Mouse (Mus musculus) limb, embryonic 14.5 days (tissue): ENCODE data around the gene Myo5c. TPM values are rescaled to one million over a fixed set of nuclear protein-coding genes. Genes with fewer than 3 reads are reported as not detected.

Experiments
- ATAC-seq: fragments of 200-750 bp; cut with Nextera tagmentation; 2 replicates; pipeline ENCODE4 v1.8.0; 2017; ENCODE audit warnings: low read depth, moderate number of reproducible peaks, moderate TSS enrichment; ENCODE audit not compliant: low FRiP score
- DNase-seq: peaks from one replicate; pipeline ENCODE4 v3.0.0-alpha.2; 2015; ENCODE audit warnings: low spot score
- H3K27ac ChIP-seq: fragments of 300-500 bp; sonication (generic); replicated peaks from 2 replicates; pipeline ENCODE4 v1.5.1; 2014; ENCODE audit warnings: low read depth, mild to moderate bottlenecking, low read length, moderate library complexity, mixed read lengths
- H3K27me3 ChIP-seq: fragments of 300-500 bp; sonication (generic); 2 replicates; pipeline ENCODE4 v1.6.1; 2014; ENCODE audit warnings: low read length, mixed read lengths; ENCODE audit not compliant: control insufficient read depth, insufficient read depth
- H3K36me3 ChIP-seq: fragments of 300-500 bp; sonication (generic); 2 replicates; pipeline ENCODE4 v1.6.1; 2014; ENCODE audit warnings: mild to moderate bottlenecking, low read length, moderate library complexity, mixed read lengths; ENCODE audit not compliant: control insufficient read depth, insufficient read depth
- H3K4me1 ChIP-seq: fragments of 300-500 bp; sonication (generic); 2 replicates; pipeline ENCODE4 v1.6.1; 2014; ENCODE audit warnings: antibody characterized with exemption, low read length, mixed read lengths; ENCODE audit not compliant: control insufficient read depth, insufficient read depth
- H3K4me2 ChIP-seq: fragments of 300-500 bp; sonication (generic); replicated peaks from 2 replicates; pipeline ENCODE4 v1.6.1; 2014; ENCODE audit warnings: low read depth, mild to moderate bottlenecking, low read length, moderate library complexity; ENCODE audit not compliant: severe bottlenecking
- H3K4me3 ChIP-seq: fragments of 300-500 bp; sonication (generic); replicated peaks from 2 replicates; pipeline ENCODE4 v1.5.1; 2014; ENCODE audit warnings: low read length
- H3K9ac ChIP-seq: fragments of 300-500 bp; sonication (generic); 2 replicates; pipeline ENCODE4 v1.6.1; 2014; ENCODE audit warnings: mild to moderate bottlenecking, low read depth, low read length, moderate library complexity; ENCODE audit not compliant: severe bottlenecking
- H3K9me3 ChIP-seq: fragments of 300-500 bp; sonication (generic); 2 replicates; pipeline ENCODE4 v1.6.1; 2016; ENCODE audit warnings: low read length; ENCODE audit not compliant: control insufficient read depth
- POLR2A ChIP-seq: fragments of 200-500 bp; IDR thresholded peaks from 2 replicates; pipeline ENCODE4 v1.8.0; 2012; ENCODE audit warnings: inconsistent platforms, mild to moderate bottlenecking, moderate library complexity, borderline replicate concordance; ENCODE audit not compliant: insufficient read depth, insufficient read length; ENCODE audit errors: extremely low read depth
- WGBS: fragments of 180-500 bp; shearing (Covaris S2); extraction: QIAGEN DNeasy Blood & Tissue Kit; methylation state at CpG from one replicate; pipeline ENCODE4 v1.1.7; 2014; 5-methylcytosine and 5-hydroxymethylcytosine counted together
- polyA plus RNA-seq, 2 experiments: library from polyadenylated mRNA; depleted of rRNA in 1 of 2; stranded (reverse) in 1 of 2; unstranded in 1 of 2; fragments of >200 nt; fragmentation: Nextera tagmentation in 1 of 2; extraction: Ambion mirVana in 1 of 2; gene quantifications; 2 replicates each; pipeline versions ENCODE4 v1.2.1 to v1.2.3; 2012 to 2014

The Myo5c gene
- polyA plus RNA-seq, 2 experiments: 0.15 to 0.52 TPM

DNA sequence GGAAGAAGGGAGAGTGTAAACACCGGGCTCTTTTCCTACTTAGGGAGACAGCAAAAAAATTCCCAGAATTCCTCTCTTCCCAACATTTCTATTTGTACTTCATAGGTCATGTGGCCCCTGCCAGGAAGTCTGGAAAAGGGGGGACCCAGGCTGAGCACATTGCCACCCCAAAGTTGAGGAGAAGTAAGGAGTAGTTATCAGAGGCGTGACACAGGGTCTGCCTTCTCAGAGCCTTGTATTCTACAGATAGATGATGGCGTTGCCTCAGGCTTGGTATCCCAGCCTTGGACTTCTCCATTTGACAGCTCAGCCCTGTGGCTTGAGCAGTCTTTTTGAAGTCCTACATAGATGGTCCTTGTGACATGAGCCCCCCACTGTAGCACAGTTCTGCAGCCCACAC, 83.4 kb downstream of the Myo5c start:
- no peaks in the 10 kb centered on the region for H3K27me3 ChIP-seq
- H3K4me3 ChIP-seq: peak overlapping the region; percentile 62
- no peak for ATAC-seq

DNA sequence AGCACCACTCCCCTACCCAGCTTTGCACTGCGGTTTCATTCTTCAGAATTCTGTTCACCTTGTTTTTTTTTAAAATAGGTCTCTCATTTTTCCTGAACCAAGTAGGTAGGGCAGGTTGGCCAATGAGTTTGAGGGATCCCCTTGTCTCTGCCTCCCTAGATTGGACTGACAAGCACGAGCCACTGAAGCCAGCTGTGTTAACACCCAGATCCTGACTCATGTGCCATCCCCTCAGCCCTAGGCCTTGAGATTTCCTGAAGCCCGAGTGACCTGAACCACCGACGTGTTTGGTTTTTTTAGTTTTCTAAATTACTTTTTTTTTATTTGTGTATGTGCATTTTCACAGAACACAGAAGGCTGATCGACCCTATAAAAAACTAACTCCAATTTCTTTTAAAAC, 85.0 kb downstream of the Myo5c start:
- no peaks in the 10 kb centered on the region for H3K27me3 ChIP-seq
- no peak overlapping the region for H3K4me3 ChIP-seq
- no peak overlapping the region for H3K9ac ChIP-seq
- H3K4me2 ChIP-seq: no peak overlapping the region
- no peak for ATAC-seq
- H3K4me1 ChIP-seq: peaks cover 13% of the 10 kb centered on the region
- H3K36me3 ChIP-seq: 0 out of 2 replicates have a peak, but pooled peaks cover 2% of the 10 kb centered on the region
- no peak for TF ChIP-seq POLR2A
- no peak for DNase-seq
- 66% methylated on average over 6 of the region's 6 CpGs for WGBS
- H3K9me3 ChIP-seq: no peaks in the 10 kb centered on the region
- H3K27ac ChIP-seq: no peak overlapping the region

More for the DNA sequence above, 83.4 kb downstream of the Myo5c start:
- Histone ChIP-seq H3K36me3 (0 out of 2 replicates have a peak, but pooled peaks cover 2% of the 10 kb centered on the region), H3K9me3 (no peaks in the 10 kb centered on the region), H3K4me1 (peaks cover 13% of the 10 kb centered on the region), H3K4me2 (peak overlapping the region; percentile 86), H3K27ac (no peak overlapping the region), H3K9ac (no peak overlapping the region)
- no peak for TF ChIP-seq POLR2A
- 76% methylated on average over 3 of the region's 3 CpGs for WGBS
- no peak for DNase-seq

DNA sequence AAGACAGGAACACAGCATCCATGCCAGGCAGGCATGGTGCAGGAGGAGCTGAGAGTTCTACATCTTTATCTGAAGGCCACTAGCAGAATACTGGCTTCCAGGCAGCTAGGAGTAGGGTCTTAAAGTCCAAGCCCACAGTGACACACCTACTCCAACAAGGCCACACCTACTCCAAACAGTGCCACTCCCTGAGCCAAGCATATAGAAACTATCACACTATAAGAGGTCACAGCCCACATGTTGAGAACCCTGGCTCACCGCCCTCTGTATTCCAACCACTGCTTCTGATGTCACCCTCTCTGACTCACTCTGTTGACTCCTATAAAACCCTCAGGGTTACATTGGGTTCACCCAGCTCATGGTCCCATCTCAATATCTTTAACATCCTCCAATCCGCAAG, 86.4 kb downstream of the Myo5c start:
- Histone ChIP-seq H3K4me2 (no peak overlapping the region), H3K9ac (no peak overlapping the region), H3K36me3 (0 out of 2 replicates have a peak, but pooled peaks cover 2% of the 10 kb centered on the region), H3K27ac (no peak overlapping the region), H3K4me1 (peaks cover 13% of the 10 kb centered on the region), H3K27me3 (no peaks in the 10 kb centered on the region), H3K9me3 (no peaks in the 10 kb centered on the region), H3K4me3 (no peak overlapping the region)
- DNase-seq (no peak), ATAC-seq (no peak)
- TF ChIP-seq POLR2A: no peak
- WGBS: 98% methylated on average over 2 of the region's 2 CpGs

DNA sequence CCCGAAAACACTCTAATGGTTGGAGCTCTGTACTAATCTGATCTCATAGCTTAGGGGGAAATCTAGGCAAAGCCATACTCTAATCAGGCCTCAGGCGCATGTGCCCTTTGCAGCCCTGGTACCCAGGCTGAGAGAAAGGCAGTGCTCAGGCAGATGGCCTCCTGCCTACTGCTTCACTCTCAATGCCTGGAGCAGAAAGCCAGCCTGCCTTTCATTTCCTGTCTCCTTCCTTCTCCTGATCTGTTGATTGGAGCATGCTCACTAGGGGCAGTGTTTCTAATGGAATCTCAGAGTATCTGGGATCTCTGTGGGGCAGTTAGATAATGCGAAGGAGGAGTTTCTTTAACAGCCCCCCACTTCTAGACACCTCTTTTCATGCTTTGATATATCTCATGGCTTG, 87.5 kb downstream of the Myo5c start:
- no peak for DNase-seq
- ATAC-seq: no peak
- no peaks in the 10 kb centered on the region for H3K27me3 ChIP-seq

DNA sequence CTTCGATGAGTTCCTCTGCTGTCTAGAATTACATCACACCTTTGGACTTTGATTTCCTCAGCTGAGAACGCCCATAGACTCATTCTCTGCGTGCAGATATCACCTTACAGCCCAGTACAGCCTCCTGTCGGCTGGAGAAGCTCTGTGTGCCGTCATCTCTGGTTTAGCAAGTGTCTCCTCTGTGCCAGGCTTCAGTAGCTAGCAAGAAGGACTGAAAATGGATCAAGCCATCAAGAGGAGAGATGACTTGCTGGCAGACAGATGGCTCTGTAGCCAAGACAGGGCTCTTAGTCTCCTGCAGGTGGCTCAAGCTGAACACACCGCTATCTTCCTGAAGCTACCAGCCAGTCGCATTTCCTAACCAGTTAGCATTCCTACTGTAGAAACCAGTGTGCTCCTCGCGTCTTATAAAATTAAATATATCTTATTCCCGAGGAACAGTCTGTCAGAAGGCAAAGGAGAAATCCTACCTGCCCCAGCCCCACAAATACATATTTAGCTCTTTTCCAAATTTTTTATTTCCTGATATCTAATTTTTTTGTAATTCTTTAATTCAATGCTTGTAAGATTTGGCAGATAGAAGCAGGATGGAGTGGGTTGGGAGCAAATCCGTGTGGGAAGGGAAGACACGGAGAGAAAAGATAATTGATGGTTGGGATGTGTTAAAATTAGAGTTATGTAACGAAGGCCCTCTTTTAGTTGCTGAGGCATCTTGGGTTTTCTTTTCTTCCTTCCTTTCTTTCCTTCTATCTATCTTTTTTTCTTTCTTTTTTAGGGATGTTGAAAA, 90.5 kb downstream of the Myo5c start:
- DNase-seq (no peak), ATAC-seq (no peak)
- Histone ChIP-seq H3K9me3 (no peaks in the 10 kb centered on the region), H3K27me3 (no peaks in the 10 kb centered on the region), H3K9ac (no peak overlapping the region), H3K4me1 (no peaks in the 10 kb centered on the region), H3K27ac (no peak overlapping the region), H3K4me2 (no peak overlapping the region), H3K36me3 (0 out of 2 replicates have a peak, but pooled peaks cover 5% of the 10 kb centered on the region), H3K4me3 (no peak overlapping the region)
- no peak for TF ChIP-seq POLR2A
- 72% methylated on average over 13 of the region's 13 CpGs for WGBS

More for the DNA sequence above, 87.5 kb downstream of the Myo5c start:
- H3K4me2 ChIP-seq: no peak overlapping the region
- no peak overlapping the region for H3K9ac ChIP-seq
- H3K4me1 ChIP-seq: peaks cover 8% of the 10 kb centered on the region
- no peak for TF ChIP-seq POLR2A
- H3K9me3 ChIP-seq: no peaks in the 10 kb centered on the region
- 0 out of 2 replicates have a peak, but pooled peaks cover 2% of the 10 kb centered on the region for H3K36me3 ChIP-seq
- 72% methylated on average over 3 of the region's 3 CpGs for WGBS
- no peak overlapping the region for H3K27ac ChIP-seq
- H3K4me3 ChIP-seq: no peak overlapping the region

DNA sequence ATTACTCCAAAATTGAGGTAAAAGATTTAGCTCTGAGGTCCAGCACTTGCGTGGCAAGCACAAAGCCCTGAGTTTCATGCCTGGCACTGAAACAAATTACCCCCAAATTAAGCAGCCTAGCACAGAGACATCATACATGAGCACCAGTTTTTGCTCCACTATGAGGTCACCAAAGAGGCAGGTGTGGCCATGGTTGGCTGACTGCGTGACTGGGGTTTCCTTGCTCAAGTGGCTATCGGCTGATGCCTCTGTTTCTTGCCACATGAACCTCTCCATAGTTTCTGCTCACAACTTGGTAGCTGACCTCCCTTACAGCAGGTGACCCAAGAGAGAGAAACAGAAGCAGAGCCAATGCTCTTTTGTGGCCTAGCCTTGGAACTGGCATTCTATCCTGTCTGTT, 96.2 kb downstream of the Myo5c start:
- H3K27ac ChIP-seq: no peak overlapping the region
- no peaks in the 10 kb centered on the region for H3K27me3 ChIP-seq
- no peak for ATAC-seq
- no peak for DNase-seq
- H3K4me2 ChIP-seq: no peak overlapping the region
- peaks cover 14% of the 10 kb centered on the region; the same call in 1 of the 2 replicates for H3K36me3 ChIP-seq
- H3K4me3 ChIP-seq: no peak overlapping the region
- WGBS: 96% methylated on average over 3 of the region's 3 CpGs
- H3K4me1 ChIP-seq: no peaks in the 10 kb centered on the region
- H3K9me3 ChIP-seq: no peaks in the 10 kb centered on the region
- no peak for TF ChIP-seq POLR2A
- no peak overlapping the region for H3K9ac ChIP-seq
